Mouse (Mus musculus): Measurements from ENCODE around the gene Gzmg. TPM values are rescaled to one million over a fixed set of nuclear protein-coding genes. Genes with fewer than 3 reads are reported as not detected.

Gzmg gene
- polyA plus RNA-seq, 1 experiment: not detected

Other genes starting within 250 kb of the Gzmg start
- 3.0 TPM for gene Cma1, start 214.9 kb downstream of the Gzmg start, polyA plus RNA-seq (2012; fragmentation: generic; extraction: Trizol)
- 0.05 TPM for gene Cma2, start 208.6 kb downstream of the Gzmg start, polyA plus RNA-seq (2012; fragmentation: generic; extraction: Trizol)
- gene Mcpt1, start 141.6 kb downstream of the Gzmg start, polyA plus RNA-seq (2012; fragmentation: generic; extraction: Trizol): 0.44 TPM
- not detected for gene Mcpt9, start 129.1 kb downstream of the Gzmg start, polyA plus RNA-seq (2012; fragmentation: generic; extraction: Trizol)
- not detected for gene Mcpt2, start 117.5 kb downstream of the Gzmg start, polyA plus RNA-seq (2012; fragmentation: generic; extraction: Trizol)
- 0.14 TPM for gene Mcpt4, start 97.3 kb downstream of the Gzmg start, polyA plus RNA-seq (2012; fragmentation: generic; extraction: Trizol)
- 10.7 TPM for gene Mcpt8, start 74.3 kb downstream of the Gzmg start, polyA plus RNA-seq (2012; fragmentation: generic; extraction: Trizol)
- gene Ctsg, start 57.0 kb downstream of the Gzmg start, polyA plus RNA-seq (2012; fragmentation: generic; extraction: Trizol): 0.54 TPM
- gene Gzme, start 39.0 kb downstream of the Gzmg start, polyA plus RNA-seq (2012; fragmentation: generic; extraction: Trizol): 0.55 TPM
- 0.05 TPM for gene Gzmd, start 27.0 kb downstream of the Gzmg start, polyA plus RNA-seq (2012; fragmentation: generic; extraction: Trizol)
- 0.07 TPM for gene Gzmn, start 15.0 kb upstream of the Gzmg start, polyA plus RNA-seq (2012; fragmentation: generic; extraction: Trizol)
- not detected for gene Gzmf, start 51.8 kb upstream of the Gzmg start, polyA plus RNA-seq (2012; fragmentation: generic; extraction: Trizol)
- not detected for gene Gzmc, start 75.1 kb upstream of the Gzmg start, polyA plus RNA-seq (2012; fragmentation: generic; extraction: Trizol)
- gene Gzmb, start 102.7 kb upstream of the Gzmg start, polyA plus RNA-seq (2012; fragmentation: generic; extraction: Trizol): not detected
- gene Atp12a, start 205.5 kb upstream of the Gzmg start, polyA plus RNA-seq (2012; fragmentation: generic; extraction: Trizol): not detected
- not detected for gene Rnf17, start 243.0 kb upstream of the Gzmg start, polyA plus RNA-seq (2012; fragmentation: generic; extraction: Trizol)